In genomic region chr9:26649506-26649905, GRCm38 (mm10) we compare ENCODE assay signal across 11 mouse cellular contexts.
"Had no signal": no experiment of that assay in that cellular context is flagged by ENCODE, and none has a peak within 500 bp of the region (broad histone marks: within the 10 kb centered on the region; RNA-seq: fewer than 3 reads in every experiment).

No protein-coding gene starts in this region.

- DNase-seq: kidney, adult 18-20 months; kidney, adult 9 months; kidney, postnatal 14 days; kidney, postnatal 4 days; liver, embryonic 13.5 days; lung, adult 2 months; lung, postnatal 14 days; lung, postnatal 4 days; midbrain, embryonic 14.5 days; thymus, adult 18-20 months; thymus, postnatal 36 days had no signal
